Mouse (Mus musculus) layer of hippocampus, adult 18-20 months (tissue): ENCODE results near the gene Cd200r1. TPM values are rescaled to one million over a fixed set of nuclear protein-coding genes. Genes with fewer than 3 reads are reported as not detected.

Source experiments
- total RNA-seq, 2 experiments: library from RNA; stranded (reverse); gene quantifications; 2 replicates each; pipeline ENCODE4 v1.2.3; 2021

Cd200r1 gene
- total RNA-seq, 2 experiments from 2014 or later = 0.20 to 0.28 TPM

Other genes starting within 250 kb of the Cd200r1 start
- gene Boc, start 206.8 kb upstream of the Cd200r1 start, total RNA-seq = 10 to 100 TPM; 11.5 to 11.6 TPM
- 1 to 10 TPM; 5.5 to 5.8 TPM for gene Nepro, start 41.4 kb upstream of the Cd200r1 start, total RNA-seq
- 10 to 100 TPM; 23.3 to 25.9 TPM for gene Gtpbp8, start 19.4 kb upstream of the Cd200r1 start, total RNA-seq
- gene Cd200r4, start 46.0 kb downstream of the Cd200r1 start, total RNA-seq = not detected
- gene Cd200r2, start 101.4 kb downstream of the Cd200r1 start, total RNA-seq = not detected
- gene Cd200r3, start 177.9 kb downstream of the Cd200r1 start, total RNA-seq = not detected